Mouse (Mus musculus) heart, adult 8-10 months (tissue): ENCODE results near the gene Prrc2a. TPM values are rescaled to one million over a fixed set of nuclear protein-coding genes. Genes with fewer than 3 reads are reported as not detected.

Experiments used
- DNase-seq: peaks from one replicate; pipeline ENCODE4 v3.0.0; 2022; ENCODE audit warnings: low spot score
- microRNA-seq: library from miRNA; unstranded; fragments of <30 nt; microRNA quantifications from one replicate; pipeline ENCODE4 v1.2.0, GENCODE M21; 2022
- total RNA-seq, 4 experiments: library from RNA; stranded (reverse); gene quantifications; 2 replicates each; pipeline ENCODE4 v1.2.4; 2022

Prrc2a gene
- total RNA-seq, 4 experiments from 2014 or later, result 130 to 143 (median 140) TPM

DNA sequence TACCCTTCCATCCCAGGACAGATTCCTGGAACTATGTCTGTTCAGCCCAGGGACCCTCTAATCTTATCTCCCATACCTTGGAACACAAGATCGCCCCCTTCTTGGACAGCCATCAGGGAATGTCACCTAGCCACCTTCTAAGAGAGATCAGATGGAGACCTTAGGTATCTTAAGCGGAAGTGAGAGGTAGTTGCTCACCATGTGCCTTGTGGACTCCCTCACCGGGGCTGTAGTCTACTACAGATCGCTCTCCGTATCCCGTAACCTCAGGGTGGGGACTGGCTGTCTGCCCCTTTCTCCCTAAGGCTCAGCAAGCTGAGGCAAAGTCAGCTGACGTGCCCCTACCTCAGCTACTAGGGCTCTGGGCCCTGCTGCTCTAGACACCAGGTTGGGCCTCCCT, 60.6 kb downstream of the Prrc2a start:
- DNase-seq, result no peak

DNA sequence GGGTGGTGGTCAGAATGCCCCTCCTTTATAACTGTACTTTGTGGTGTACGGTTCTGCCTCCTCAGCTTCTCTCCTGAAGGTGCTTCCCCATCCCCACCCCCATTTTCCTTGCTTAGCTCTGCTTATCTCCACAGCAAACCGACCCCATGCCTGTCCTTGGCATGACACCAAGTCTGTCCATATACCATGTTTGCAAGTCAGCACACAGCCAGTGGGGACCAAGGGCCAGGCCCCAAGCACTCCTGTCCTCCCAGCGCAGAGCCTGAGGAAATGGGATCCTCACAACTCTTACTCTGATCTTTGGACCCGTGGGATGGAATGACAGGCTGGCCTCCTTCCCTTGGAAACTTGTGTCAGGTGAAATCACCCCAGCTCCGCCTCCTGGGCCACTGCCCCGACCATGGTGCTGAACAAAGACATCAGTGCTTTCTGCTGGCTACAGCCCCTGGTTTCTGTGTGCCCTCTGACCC, 61.4 kb downstream of the Prrc2a start:
- no peak for DNase-seq

DNA sequence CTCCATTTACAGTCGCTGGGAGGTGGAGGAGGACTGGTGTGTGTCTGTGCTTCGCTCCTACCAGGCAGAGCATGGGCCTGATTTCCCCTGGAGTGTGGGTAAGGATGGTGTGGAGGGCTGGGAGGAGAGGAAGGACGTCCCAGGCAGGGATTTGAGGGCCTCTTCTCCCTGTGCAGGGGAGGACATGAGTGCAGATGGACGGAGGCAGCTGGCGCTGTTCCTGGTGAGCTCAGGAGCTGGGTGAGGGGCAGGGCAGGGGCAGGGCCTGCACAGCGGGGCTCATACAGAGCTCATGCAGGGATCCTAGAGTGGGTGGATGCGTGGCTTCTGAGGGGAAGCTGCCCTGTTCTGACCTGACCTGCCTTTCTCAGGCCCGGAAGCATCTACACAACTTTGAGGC, 62.4 kb downstream of the Prrc2a start:
- no peak for DNase-seq

DNA sequence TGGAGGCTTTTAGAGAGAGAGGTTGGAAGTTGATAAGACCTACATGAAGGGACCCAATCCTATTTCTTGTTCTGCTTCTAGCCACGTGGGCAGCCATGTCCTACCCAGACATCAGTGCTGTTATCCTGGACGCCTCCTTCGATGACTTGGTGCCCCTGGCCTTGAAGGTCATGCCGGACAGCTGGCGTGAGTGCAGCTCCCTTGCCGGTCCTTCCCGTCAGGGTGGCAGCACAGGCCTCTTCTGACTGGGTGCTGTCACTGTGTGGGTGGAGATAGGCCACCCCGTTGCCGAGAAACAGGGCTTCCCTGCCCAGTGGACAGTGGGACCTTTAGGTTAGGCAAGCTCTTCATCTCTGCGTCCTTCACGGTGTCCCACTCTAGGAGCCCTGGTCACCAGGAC, 63.5 kb downstream of the Prrc2a start:
- no peak for DNase-seq

DNA sequence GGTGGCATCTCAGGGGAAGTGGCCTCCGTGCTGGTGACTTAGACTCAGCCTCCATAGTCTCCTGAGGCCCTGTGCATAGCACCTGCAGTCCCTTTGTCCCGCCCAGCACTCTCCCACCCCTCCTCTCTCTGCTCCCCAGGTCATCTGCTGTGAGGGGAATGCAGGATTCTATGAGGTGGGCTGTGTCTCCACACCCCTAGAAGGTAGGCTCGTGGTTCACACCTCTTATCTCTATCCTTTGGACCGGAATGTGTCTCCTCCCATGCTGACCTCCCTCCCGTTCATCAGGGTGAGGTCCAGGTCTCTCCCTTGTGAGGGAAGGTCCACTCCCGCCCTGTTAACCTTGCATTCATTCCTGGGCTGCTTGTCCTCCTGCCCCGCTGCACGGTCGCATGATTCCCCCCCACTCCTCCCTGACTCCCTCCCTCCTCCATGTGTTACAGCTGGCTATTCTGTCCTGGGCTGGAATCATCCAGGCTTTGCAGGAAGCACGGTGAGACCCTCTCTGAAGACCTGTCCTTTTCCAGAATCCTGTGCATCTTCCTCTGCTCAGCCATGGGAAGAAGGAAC, 64.4 kb downstream of the Prrc2a start:
- DNase-seq, result no peak

Small RNA genes within 50 kb of the gene (microRNA-seq; reads per million reads assigned to microRNA genes)
- gene Mir6973a (not detected), gene Mir6974 (not detected)

Other genes with a start within 250 kb of the Prrc2a start
- gene Neu1, start 233.6 kb downstream of the Prrc2a start, total RNA-seq, result 10 to 100 TPM; 13.0 to 16.1 (median 14.4) TPM
- 1 to 10 TPM; 1.4 to 5.5 (median 2.6) TPM for gene Hspa1b, start 205.7 kb downstream of the Prrc2a start, total RNA-seq
- not detected for gene Gm20481, start 195.0 kb downstream of the Prrc2a start, total RNA-seq
- 1 to 10 TPM; 1.8 to 7.5 (median 3.6) TPM for gene Hspa1a, start 192.7 kb downstream of the Prrc2a start, total RNA-seq
- 10 to 100 TPM in 2 of 4 experiments, 1 to 10 TPM in 2; 8.7 to 13.3 (median 11.0) TPM for gene Hspa1l, start 192.2 kb downstream of the Prrc2a start, total RNA-seq
- 10 to 100 TPM; 17.5 to 21.7 (median 17.9) TPM for gene Lsm2, start 183.0 kb downstream of the Prrc2a start, total RNA-seq
- gene Vars, start 163.9 kb downstream of the Prrc2a start, total RNA-seq, result 10 to 100 TPM; 28.3 to 31.4 (median 29.3) TPM
- 10 to 100 TPM; 12.0 to 18.5 (median 16.6) TPM for gene Vwa7, start 148.3 kb downstream of the Prrc2a start, total RNA-seq
- not detected for gene Sapcd1, start 136.9 kb downstream of the Prrc2a start, total RNA-seq
- under 1 TPM in 2 of 4 experiments, not detected in 2; 0.33 to 0.56 TPM for gene Msh5, start 118.2 kb downstream of the Prrc2a start, total RNA-seq
- 10 to 100 TPM; 21.6 to 33.8 (median 30.0) TPM for gene Clic1, start 114.9 kb downstream of the Prrc2a start, total RNA-seq
- gene Ddah2, start 105.9 kb downstream of the Prrc2a start, total RNA-seq, result 10 to 100 TPM; 13.5 to 22.7 (median 21.5) TPM
- gene Ly6g6c, start 99.5 kb downstream of the Prrc2a start, total RNA-seq, result not detected
- gene Mpig6b, start 98.7 kb downstream of the Prrc2a start, total RNA-seq, result 1 to 10 TPM in 1 of 4 experiments, under 1 TPM in 3; 0.34 to 1.0 (median 0.85) TPM
- gene Ly6g6e, start 88.0 kb downstream of the Prrc2a start, total RNA-seq, result not detected
- gene Ly6g6d, start 86.8 kb downstream of the Prrc2a start, total RNA-seq, result under 1 TPM in 3 of 4 experiments, not detected in 1; 0.69 to 0.95 (median 0.85) TPM
- under 1 TPM in 1 of 4 experiments, not detected in 3; 0.24 TPM for gene Ly6g6f, start 79.3 kb downstream of the Prrc2a start, total RNA-seq
- 10 to 100 TPM; 60.7 to 64.8 (median 62.3) TPM for gene Abhd16a, start 75.6 kb downstream of the Prrc2a start, total RNA-seq
- gene Ly6g5c, start 56.6 kb downstream of the Prrc2a start, total RNA-seq, result not detected
- gene Ly6g5b, start 49.5 kb downstream of the Prrc2a start, total RNA-seq, result not detected
- 10 to 100 TPM in 1 of 4 experiments, 1 to 10 TPM in 3; 6.6 to 10.2 (median 8.2) TPM for gene Gpank1, start 43.4 kb downstream of the Prrc2a start, total RNA-seq
- gene Csnk2b, start 42.8 kb downstream of the Prrc2a start, total RNA-seq, result 100 to 1,000 TPM; 152 to 184 (median 155) TPM
- gene D17H6S53E, start 38.5 kb downstream of the Prrc2a start, total RNA-seq, result 10 to 100 TPM; 27.8 to 33.4 (median 30.3) TPM
- gene Apom, start 32.8 kb downstream of the Prrc2a start, total RNA-seq, result under 1 TPM in 1 of 4 experiments, not detected in 3; 0.26 TPM
- 100 to 1,000 TPM; 233 to 266 (median 242) TPM for gene Bag6, start 29.7 kb downstream of the Prrc2a start, total RNA-seq
- gene Aif1, start 11.2 kb upstream of the Prrc2a start, total RNA-seq, result 1 to 10 TPM; 1.9 to 3.3 (median 2.4) TPM
- 1 to 10 TPM; 1.8 to 3.6 (median 2.6) TPM for gene Lst1, start 23.5 kb upstream of the Prrc2a start, total RNA-seq
- 1 to 10 TPM in 1 of 4 experiments, under 1 TPM in 3; 0.69 to 1.6 (median 0.80) TPM for gene Ltb, start 29.5 kb upstream of the Prrc2a start, total RNA-seq
- gene Tnf, start 37.1 kb upstream of the Prrc2a start, total RNA-seq, result under 1 TPM; 0.25 to 0.97 (median 0.52) TPM
- gene Lta, start 40.5 kb upstream of the Prrc2a start, total RNA-seq, result under 1 TPM in 1 of 4 experiments, not detected in 3; 0.44 TPM
- gene Gm16181, start 55.9 kb upstream of the Prrc2a start, total RNA-seq, result under 1 TPM in 1 of 4 experiments, not detected in 3; 0.72 TPM
- 1 to 10 TPM; 1.7 to 3.6 (median 1.9) TPM for gene Atp6v1g2, start 68.8 kb upstream of the Prrc2a start, total RNA-seq
- 1 to 10 TPM; 8.2 to 9.4 (median 8.5) TPM for gene Nfkbil1, start 70.9 kb upstream of the Prrc2a start, total RNA-seq
- gene Ddx39b, start 76.8 kb upstream of the Prrc2a start, total RNA-seq, result 10 to 100 TPM; 76.7 to 92.1 (median 86.6) TPM
- gene H2-D1, start 97.8 kb upstream of the Prrc2a start, total RNA-seq, result 100 to 1,000 TPM; 108 to 169 (median 117) TPM
- gene H2-Q1, start 155.5 kb upstream of the Prrc2a start, total RNA-seq, result 1 to 10 TPM in 3 of 4 experiments, under 1 TPM in 1; 0.53 to 1.5 (median 1.4) TPM
- 1 to 10 TPM in 2 of 4 experiments, under 1 TPM in 2; 0.84 to 1.3 (median 1.1) TPM for gene H2-Q2, start 177.3 kb upstream of the Prrc2a start, total RNA-seq
- 10 to 100 TPM; 14.6 to 22.3 (median 16.7) TPM for gene H2-Q4, start 214.7 kb upstream of the Prrc2a start, total RNA-seq